ENCODE assay signal across 8 mouse cellular contexts in genomic region chr9:107900840-107901626, GRCm38 (mm10). TPM values are rescaled to one million over a fixed set of nuclear protein-coding genes. Genes with fewer than 3 reads are reported as not detected.
A peak's percentile ranks its signal among the peaks of the same experiment; 100 is the strongest.
DNase-seq lines count a peak whose midpoint lies in the region; ATAC-seq and TF ChIP-seq lines count a peak whose summit lies in the region.

No protein-coding gene starts in this region.

- peak; percentile 66 for DNase-seq in urinary bladder, postnatal 14 days (ENCODE audit: low spot score)
- no peak for DNase-seq in urinary bladder, postnatal 36 days (ENCODE audit: low spot score in 2 of 2)
- peak; percentile 88 for DNase-seq in embryo, embryonic 11 days
- DNase-seq in heart, postnatal 10 days: peak; percentile 30 to 59
- DNase-seq in layer of hippocampus, adult 2 months (ENCODE audit: low spot score in 2 of 2): peak; percentile 85
- DNase-seq in liver, postnatal 0 days: peak; percentile 80
- DNase-seq in ovary, postnatal 14 days (ENCODE audit: low spot score): peak; percentile 58
- peak; percentile 47 to 52 for DNase-seq in thymus, postnatal 36 days

- H3K9me3 ChIP-seq in liver, postnatal 0 days (ENCODE audit: low read length): no peaks in the 10 kb centered on the region

- H3K4me3 ChIP-seq in layer of hippocampus, adult 2 months: peak overlapping the region; percentile 49
- peak overlapping the region; percentile 9; the same call in 1 of the 2 replicates for H3K4me3 ChIP-seq in liver, postnatal 0 days (ENCODE audit: low read depth, low read length)

- H3K27me3 ChIP-seq in liver, postnatal 0 days (ENCODE audit: insufficient read depth, low read length): no peaks in the 10 kb centered on the region

- no peak overlapping the region for H3K9ac ChIP-seq in liver, postnatal 0 days (replicated peaks)

- peak; percentile 84 for TF ChIP-seq CTCF in layer of hippocampus, adult 2 months (conservative IDR thresholded peaks at IDR 0.05)
- peak; percentile 81 for TF ChIP-seq CTCF in liver, postnatal 0 days (IDR thresholded peaks at IDR 0.05; ENCODE audit: low read depth)

- no peak for TF ChIP-seq EP300 in liver, postnatal 0 days (IDR thresholded peaks at IDR 0.05; ENCODE audit: low read depth)

- peak overlapping the region; percentile 54 for H3K27ac ChIP-seq in layer of hippocampus, adult 2 months
- no peak overlapping the region for H3K27ac ChIP-seq in liver, postnatal 0 days (ENCODE audit: low read depth)

- peaks cover 13% of the 10 kb centered on the region for H3K36me3 ChIP-seq in liver, postnatal 0 days (replicated peaks; ENCODE audit: insufficient read depth, low read length)

- peak; percentile 55 for ATAC-seq in liver, postnatal 0 days

- H3K4me1 ChIP-seq in liver, postnatal 0 days (ENCODE audit: insufficient read depth): peaks cover 4% of the 10 kb centered on the region

- 18% methylated on average over 44 of the region's 44 CpGs for WGBS in liver, postnatal 0 days (ENCODE audit: insufficient replicate concordance)

- H3K4me2 ChIP-seq in liver, postnatal 0 days (ENCODE audit: low read depth, low read length): peak overlapping the region; percentile 56

- intact Hi-C loops in heart, postnatal 10 days (cut with DNase I): no loop called here

RNA-seq across cellular contexts. Expression of gene Mst1r, which starts 5.6 kb away (rescaled TPM):
- 1 to 10 TPM; 2.5 to 3.7 TPM for total RNA-seq in heart, postnatal 10 days (2021)
- total RNA-seq in layer of hippocampus, adult 2 months (2021): 1 to 10 TPM; 1.3 to 2.4 TPM
- 0.37 and 0.38 TPM in 2 replicates for polyA plus RNA-seq in liver, postnatal 0 days (2015; fragmentation: Nextera tagmentation; extraction: Ambion mirVana)

RNA-seq across cellular contexts. Expression of gene Mon1a, which starts 13.1 kb away (rescaled TPM):
- total RNA-seq in heart, postnatal 10 days (2021): 1 to 10 TPM; 7.6 to 9.6 TPM
- total RNA-seq in layer of hippocampus, adult 2 months (2021): 10 to 100 TPM; 26.9 to 27.6 TPM
- 5.3 and 5.8 TPM in 2 replicates for polyA plus RNA-seq in liver, postnatal 0 days (2015; fragmentation: Nextera tagmentation; extraction: Ambion mirVana)

RNA-seq across cellular contexts. Expression of gene Actl11, which starts 27.2 kb away (rescaled TPM):
- not detected for total RNA-seq in heart, postnatal 10 days (2021)
- not detected for total RNA-seq in layer of hippocampus, adult 2 months (2021)
- not detected in 2 replicates for polyA plus RNA-seq in liver, postnatal 0 days (2015; fragmentation: Nextera tagmentation; extraction: Ambion mirVana)

RNA-seq across cellular contexts. Expression of gene Rbm6, which starts 28.0 kb away (rescaled TPM):
- 10 to 100 TPM; 34.6 to 38.3 TPM for total RNA-seq in heart, postnatal 10 days (2021)
- 10 to 100 TPM; 60.7 to 70.3 TPM for total RNA-seq in layer of hippocampus, adult 2 months (2021)
- polyA plus RNA-seq in liver, postnatal 0 days (2015; fragmentation: Nextera tagmentation; extraction: Ambion mirVana): 14.3 and 17.0 TPM in 2 replicates

RNA-seq across cellular contexts. Expression of gene Camkv, which starts 34.4 kb away (rescaled TPM):
- total RNA-seq in heart, postnatal 10 days (2021): under 1 TPM; 0.14 to 0.37 TPM
- total RNA-seq in layer of hippocampus, adult 2 months (2021): 100 to 1,000 TPM; 532 to 547 TPM
- 0.04 and 0.09 TPM in 2 replicates for polyA plus RNA-seq in liver, postnatal 0 days (2015; fragmentation: Nextera tagmentation; extraction: Ambion mirVana)

Comparison
In these comparisons a context has a peak if more than half of its experiments do, and no peak if none do; other contexts are left out.
1. DNase-seq: peak in urinary bladder, postnatal 14 days (single experiment), embryo, embryonic 11 days (single experiment), heart, postnatal 10 days (2 of 2), layer of hippocampus, adult 2 months (2 of 2), liver, postnatal 0 days (single experiment), ovary, postnatal 14 days (single experiment) and thymus, postnatal 36 days (2 of 2); none in urinary bladder, postnatal 36 days (0 of 2).